In genomic region chr7:25465586-25465985, GRCm38 (mm10) we compare ENCODE assay signal across 2 mouse cellular contexts. TPM values are rescaled to one million over a fixed set of nuclear protein-coding genes. Genes with fewer than 3 reads are reported as not detected.
"Had no signal": no experiment of that assay in that cellular context is flagged by ENCODE, and none has a peak within 500 bp of the region (broad histone marks: within the 10 kb centered on the region; RNA-seq: fewer than 3 reads in every experiment).

No protein-coding gene starts in this region.

RNA-seq across cellular contexts. Expression of gene Cxcl17, which starts 52.9 kb away (rescaled TPM):
- polyA plus RNA-seq: spleen, adult 2 months; testis, adult 2 months had no signal
